Mouse (Mus musculus) adrenal gland, postnatal 14 days (tissue): ENCODE results near the gene Cdc73. TPM values are rescaled to one million over a fixed set of nuclear protein-coding genes. Genes with fewer than 3 reads are reported as not detected.

Experiments used
- total RNA-seq: library from RNA; stranded (reverse); gene quantifications from 2 replicates; pipeline ENCODE4 v1.2.3, GENCODE M21; 2021

Cdc73 gene
- total RNA-seq, 1 experiment from 2014 or later, result 90.8 TPM

Other genes with a start within 250 kb of the Cdc73 start
- 2.7 and 3.4 TPM in 2 replicates for gene B3galt2, start 62.2 kb downstream of the Cdc73 start, total RNA-seq
- gene Glrx2, start 13.4 kb upstream of the Cdc73 start, total RNA-seq, result 81.3 and 90.8 TPM in 2 replicates
- gene Trove2, start 74.2 kb upstream of the Cdc73 start, total RNA-seq, result 11.0 and 12.6 TPM in 2 replicates
- 27.7 and 27.8 TPM in 2 replicates for gene Uchl5, start 74.4 kb upstream of the Cdc73 start, total RNA-seq